Mouse (Mus musculus): ENCODE measurements around the gene Rgl1.

DNA sequence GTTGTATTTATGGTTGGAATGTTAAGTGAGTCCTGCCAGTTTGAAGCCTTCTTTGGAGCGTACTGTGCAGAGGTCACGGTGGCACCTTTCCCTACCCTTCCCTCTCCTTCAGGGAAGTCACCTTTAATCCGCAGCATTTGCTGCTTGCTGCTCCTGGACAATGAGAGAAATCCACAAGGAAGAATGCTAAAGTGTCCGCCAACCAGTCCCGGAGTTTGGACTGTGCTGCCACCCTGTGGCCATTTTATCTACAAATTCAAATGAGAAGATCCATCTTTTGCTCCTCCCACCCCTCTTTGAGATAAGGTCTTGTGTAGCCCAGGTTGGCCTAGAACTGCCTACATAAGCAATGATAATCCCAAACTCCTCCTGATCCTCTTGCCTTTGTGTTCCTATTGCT is 19.7 kb downstream of the Rgl1 start:
- TF ChIP-seq CTCF (conservative IDR thresholded peaks at IDR 0.05; ENCODE audit: low read length) (peak; percentile 44), NANOG (IDR thresholded peaks at IDR 0.05; ENCODE audit: borderline replicate concordance, low read length) (no peak), POU5F1 (IDR thresholded peaks at IDR 0.05; ENCODE audit: borderline replicate concordance, low read length) (no peak)
